ENCODE assay signal across 9 mouse cellular contexts in the genomic region with DNA sequence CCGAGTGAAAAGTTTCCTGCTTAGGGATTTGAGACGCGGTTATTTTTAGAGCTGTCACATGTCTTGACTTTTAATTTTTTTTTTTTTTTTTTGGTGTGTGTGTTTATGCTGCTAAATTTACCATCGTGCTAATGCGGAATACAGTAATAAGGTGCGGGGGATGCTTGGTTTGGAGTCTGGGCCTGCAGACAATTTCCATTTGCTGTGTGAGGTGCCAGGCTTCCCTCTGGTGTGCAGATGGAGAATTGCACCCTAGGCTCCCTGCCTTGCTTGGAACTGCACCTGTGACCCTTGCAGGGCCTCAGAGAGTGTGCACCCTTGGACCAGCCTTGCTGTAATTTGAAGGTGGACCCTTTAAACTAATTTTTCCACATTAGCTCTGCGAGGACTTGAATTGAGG.
DNase-seq lines count a peak whose midpoint lies in the region; ATAC-seq and TF ChIP-seq lines count a peak whose summit lies in the region.
"Had no signal": no experiment of that assay in that cellular context is flagged by ENCODE, and none has a peak within 500 bp of the region (broad histone marks: within the 10 kb centered on the region; RNA-seq: fewer than 3 reads in every experiment).

No protein-coding gene starts in this region.

- TF ChIP-seq CTCF in E14TG2a.4 (conservative IDR thresholded peaks at IDR 0.05; ENCODE audit: low read length) = peak; percentile 90
- peak; percentile 86 for TF ChIP-seq CTCF in liver, postnatal 0 days (IDR thresholded peaks at IDR 0.05; ENCODE audit: low read depth)
- peak; percentile 95 for TF ChIP-seq CTCF in olfactory bulb, adult 2 months (IDR thresholded peaks at IDR 0.05; ENCODE audit: insufficient read depth, low read depth, low read length)

- no peaks in the 10 kb centered on the region for H3K9me3 ChIP-seq in E14TG2a.4 (ENCODE audit: low read length)
- H3K9me3 ChIP-seq in heart, embryonic 13.5 days = no peaks in the 10 kb centered on the region
- no peaks in the 10 kb centered on the region for H3K9me3 ChIP-seq in kidney, embryonic 15.5 days (replicated peaks)
- H3K9me3 ChIP-seq in liver, postnatal 0 days (ENCODE audit: low read length) = no peaks in the 10 kb centered on the region
- H3K9me3 ChIP-seq: limb, embryonic 15.5 days had no signal

- no peaks in the 10 kb centered on the region for H3K36me3 ChIP-seq in E14TG2a.4 (ENCODE audit: insufficient read depth, low read length)
- no peaks in the 10 kb centered on the region for H3K36me3 ChIP-seq in heart, embryonic 13.5 days
- no peaks in the 10 kb centered on the region for H3K36me3 ChIP-seq in kidney, embryonic 15.5 days
- no peaks in the 10 kb centered on the region for H3K36me3 ChIP-seq in liver, postnatal 0 days (replicated peaks; ENCODE audit: insufficient read depth, low read length)
- H3K36me3 ChIP-seq: limb, embryonic 15.5 days had no signal

- peaks cover 10% of the 10 kb centered on the region; the same call in 1 of the 2 replicates for H3K27me3 ChIP-seq in E14TG2a.4 (ENCODE audit: insufficient read depth, low read length)
- H3K27me3 ChIP-seq in heart, embryonic 13.5 days (replicated peaks) = peaks cover 6% of the 10 kb centered on the region; the same call in 1 of the 2 replicates
- H3K27me3 ChIP-seq in kidney, embryonic 15.5 days = no peaks in the 10 kb centered on the region; the same call in 1 of the 2 replicates
- no peaks in the 10 kb centered on the region for H3K27me3 ChIP-seq in liver, postnatal 0 days (ENCODE audit: insufficient read depth, low read length)
- H3K27me3 ChIP-seq: limb, embryonic 15.5 days had no signal

- H3K4me3 ChIP-seq in E14TG2a.4 (replicated peaks; ENCODE audit: low read length) = no peak overlapping the region
- H3K4me3 ChIP-seq in heart, embryonic 13.5 days = no peak overlapping the region
- 0 out of 2 replicates have a peak overlapping the region, but pooled peaks have one; percentile 4 for H3K4me3 ChIP-seq in kidney, embryonic 15.5 days (replicated peaks)
- no peak overlapping the region for H3K4me3 ChIP-seq in liver, postnatal 0 days (ENCODE audit: low read depth, low read length)
- H3K4me3 ChIP-seq in olfactory bulb, adult 2 months (ENCODE audit: insufficient read depth, low read depth, low read length) = no peak overlapping the region

- no peak for ATAC-seq in heart, embryonic 13.5 days (ENCODE audit: extremely low read depth, insufficient number of reproducible peaks, low FRiP score, low TSS enrichment)
- ATAC-seq in kidney, embryonic 15.5 days (replicated peaks; ENCODE audit: low FRiP score) = no peak
- peak; percentile 45; the same call in 1 of the 2 replicates for ATAC-seq in liver, postnatal 0 days
- no peak for ATAC-seq in erythroid progenitor cell, adult 5-6 weeks (replicated peaks; ENCODE audit: low FRiP score, poor library complexity, severe bottlenecking)

- peak overlapping the region; percentile 50 for H3K4me2 ChIP-seq in heart, embryonic 13.5 days
- H3K4me2 ChIP-seq in kidney, embryonic 15.5 days = peak overlapping the region; percentile 46
- H3K4me2 ChIP-seq in liver, postnatal 0 days (ENCODE audit: low read depth, low read length) = no peak overlapping the region

- H3K9ac ChIP-seq in heart, embryonic 13.5 days = no peak overlapping the region
- H3K9ac ChIP-seq in kidney, embryonic 15.5 days = no peak overlapping the region
- H3K9ac ChIP-seq in liver, postnatal 0 days (replicated peaks) = no peak overlapping the region
- H3K9ac ChIP-seq: limb, embryonic 15.5 days had no signal

- no peak for TF ChIP-seq POLR2A in olfactory bulb, adult 2 months (IDR thresholded peaks at IDR 0.05; ENCODE audit: insufficient read depth, low read depth, low read length)

- no peak overlapping the region for H3K27ac ChIP-seq in heart, embryonic 13.5 days (replicated peaks)
- H3K27ac ChIP-seq in kidney, embryonic 15.5 days = no peak overlapping the region
- no peak overlapping the region for H3K27ac ChIP-seq in liver, postnatal 0 days (ENCODE audit: low read depth)
- H3K27ac ChIP-seq in olfactory bulb, adult 2 months (ENCODE audit: insufficient read depth, low read depth, low read length) = no peak overlapping the region
- H3K27ac ChIP-seq: limb, embryonic 15.5 days had no signal

- TF ChIP-seq EP300 in liver, postnatal 0 days (IDR thresholded peaks at IDR 0.05; ENCODE audit: low read depth) = no peak

- 21% methylated on average over 7 of the region's 7 CpGs for WGBS in heart, embryonic 13.5 days
- 19% methylated on average over 7 of the region's 7 CpGs for WGBS in kidney, embryonic 15.5 days
- 20% methylated on average over 7 of the region's 7 CpGs for WGBS in liver, postnatal 0 days (ENCODE audit: insufficient replicate concordance)
- 8% methylated on average over 7 of the region's 7 CpGs for WGBS in olfactory bulb, adult 2 months

- peaks cover 23% of the 10 kb centered on the region for H3K4me1 ChIP-seq in E14TG2a.4 (replicated peaks; ENCODE audit: low read depth, low read length)
- H3K4me1 ChIP-seq in heart, embryonic 13.5 days = peaks cover 11% of the 10 kb centered on the region
- H3K4me1 ChIP-seq in kidney, embryonic 15.5 days = peaks cover 11% of the 10 kb centered on the region
- no peaks in the 10 kb centered on the region for H3K4me1 ChIP-seq in liver, postnatal 0 days (ENCODE audit: insufficient read depth)
- H3K4me1 ChIP-seq in olfactory bulb, adult 2 months (ENCODE audit: control insufficient read depth, insufficient read depth, low read length) = peaks cover 10% of the 10 kb centered on the region

- peak; percentile 75 for DNase-seq in adrenal gland, postnatal 10 days
- DNase-seq in embryo, embryonic 9.5 days (ENCODE audit: extremely low spot score) = peak; percentile 73
- peak; percentile 64 for DNase-seq in liver, postnatal 0 days
